Mouse (Mus musculus) heart, embryonic 13.5 days (tissue): ENCODE results near the gene Spc24. TPM values are rescaled to one million over a fixed set of nuclear protein-coding genes. Genes with fewer than 3 reads are reported as not detected.

Source experiments
- microRNA-seq: library from miRNA; unstranded; fragments of <30 nt; microRNA quantifications from one replicate; pipeline ENCODE4, GENCODE M21; 2016
- polyA plus RNA-seq: library from polyadenylated mRNA; unstranded; fragments of >200 nt; fragmentation: Nextera tagmentation; extraction: Ambion mirVana; gene quantifications from 2 replicates; pipeline ENCODE4 v1.2.1, GENCODE M21; 2015

Gene Spc24
- polyA plus RNA-seq, 1 experiment from 2014 or later, result 84.8 TPM

Small RNA genes within 50 kb of the gene (microRNA-seq; reads per million reads assigned to microRNA genes)
- 14.5 reads per million, percentile 30 among the genes with 10 or more reads in this experiment for gene Mir7083

Other genes with a start within 250 kb of the Spc24 start
- 2.1 and 2.6 TPM in 2 replicates for gene AB124611, start 234.1 kb downstream of the Spc24 start, polyA plus RNA-seq
- 25.9 and 27.9 TPM in 2 replicates for gene Carm1, start 213.4 kb downstream of the Spc24 start, polyA plus RNA-seq
- gene Timm29, start 167.6 kb downstream of the Spc24 start, polyA plus RNA-seq, result 23.1 and 25.2 TPM in 2 replicates
- 15.2 and 16.6 TPM in 2 replicates for gene Yipf2, start 167.5 kb downstream of the Spc24 start, polyA plus RNA-seq
- gene Smarca4, start 144.1 kb downstream of the Spc24 start, polyA plus RNA-seq, result 56.1 and 57.9 TPM in 2 replicates
- gene Ldlr, start 36.8 kb downstream of the Spc24 start, polyA plus RNA-seq, result 18.9 and 20.4 TPM in 2 replicates
- 16.0 and 16.9 TPM in 2 replicates for gene Kank2, start 38.4 kb upstream of the Spc24 start, polyA plus RNA-seq
- 1.6 and 2.3 TPM in 2 replicates for gene Angptl8, start 75.2 kb upstream of the Spc24 start, polyA plus RNA-seq
- gene Dock6, start 92.3 kb upstream of the Spc24 start, polyA plus RNA-seq, result 48.4 and 50.3 TPM in 2 replicates
- gene Rab3d, start 157.9 kb upstream of the Spc24 start, polyA plus RNA-seq, result 8.5 and 9.2 TPM in 2 replicates
- 2.6 and 3.2 TPM in 2 replicates for gene Ccdc159, start 167.2 kb upstream of the Spc24 start, polyA plus RNA-seq
- gene Tmem205, start 167.3 kb upstream of the Spc24 start, polyA plus RNA-seq, result 41.5 and 47.8 TPM in 2 replicates
- 5.1 and 5.2 TPM in 2 replicates for gene Plppr2, start 176.7 kb upstream of the Spc24 start, polyA plus RNA-seq
- 5.1 and 5.7 TPM in 2 replicates for gene Swsap1, start 195.5 kb upstream of the Spc24 start, polyA plus RNA-seq
- 7.3 and 8.5 TPM in 2 replicates for gene Epor, start 203.2 kb upstream of the Spc24 start, polyA plus RNA-seq
- gene Rgl3, start 229.1 kb upstream of the Spc24 start, polyA plus RNA-seq, result 0.68 and 0.71 TPM in 2 replicates
- gene Ccdc151, start 242.3 kb upstream of the Spc24 start, polyA plus RNA-seq, result 0.22 and 0.36 TPM in 2 replicates
- gene Prkcsh, start 242.5 kb upstream of the Spc24 start, polyA plus RNA-seq, result 76.9 and 80.6 TPM in 2 replicates